27 mouse cellular contexts compared by ENCODE assay signal in genomic region chr11:109793578-109793977, GRCm38 (mm10). TPM values are rescaled to one million over a fixed set of nuclear protein-coding genes. Genes with fewer than 3 reads are reported as not detected.
DNase-seq lines count a peak whose midpoint lies in the region; ATAC-seq and TF ChIP-seq lines count a peak whose summit lies in the region.
"Had no signal": no experiment of that assay in that cellular context is flagged by ENCODE, and none has a peak within 500 bp of the region (broad histone marks: within the 10 kb centered on the region; RNA-seq: fewer than 3 reads in every experiment).

No protein-coding gene starts in this region.

- TF ChIP-seq CTCF in brain, embryonic 14.5 days (IDR thresholded peaks at IDR 0.05; ENCODE audit: borderline replicate concordance, extremely low read depth, insufficient read depth, insufficient read length) = no peak

- H3K27me3 ChIP-seq in lung, embryonic 16.5 days (ENCODE audit: control insufficient read depth, insufficient read depth, low read depth, low read length) = no peaks in the 10 kb centered on the region
- no peaks in the 10 kb centered on the region for H3K27me3 ChIP-seq in midbrain, embryonic 13.5 days
- H3K27me3 ChIP-seq: CH12.LX; embryonic facial prominence, embryonic 13.5 days; forebrain, embryonic 13.5 days; hindbrain, embryonic 15.5 days; Patski had no signal

- H3K9ac ChIP-seq in lung, embryonic 16.5 days (ENCODE audit: low read length) = no peak overlapping the region
- H3K9ac ChIP-seq in midbrain, embryonic 13.5 days (replicated peaks) = no peak overlapping the region
- H3K9ac ChIP-seq: embryonic facial prominence, embryonic 13.5 days; forebrain, embryonic 13.5 days; hindbrain, embryonic 15.5 days had no signal

- H3K4me3 ChIP-seq in lung, embryonic 16.5 days (ENCODE audit: low read length) = no peak overlapping the region
- no peak overlapping the region for H3K4me3 ChIP-seq in midbrain, embryonic 13.5 days (replicated peaks)
- H3K4me3 ChIP-seq: embryonic facial prominence, embryonic 13.5 days; forebrain, embryonic 13.5 days; gastrocnemius, adult 2 months; hindbrain, embryonic 15.5 days had no signal

- H3K9me3 ChIP-seq in lung, embryonic 16.5 days (ENCODE audit: control insufficient read depth, low read length) = no peaks in the 10 kb centered on the region
- no peaks in the 10 kb centered on the region for H3K9me3 ChIP-seq in midbrain, embryonic 13.5 days
- H3K9me3 ChIP-seq: embryonic facial prominence, embryonic 13.5 days; forebrain, embryonic 13.5 days; hindbrain, embryonic 15.5 days had no signal

- TF ChIP-seq POLR2A in brain, embryonic 14.5 days (IDR thresholded peaks at IDR 0.05; ENCODE audit: borderline replicate concordance, extremely low read depth, insufficient read depth, insufficient read length, poor library complexity, severe bottlenecking) = no peak

- no peak overlapping the region for H3K4me2 ChIP-seq in lung, embryonic 16.5 days (ENCODE audit: low read depth, low read length)
- H3K4me2 ChIP-seq in midbrain, embryonic 13.5 days (replicated peaks) = no peak overlapping the region
- H3K4me2 ChIP-seq: embryonic facial prominence, embryonic 13.5 days; forebrain, embryonic 13.5 days; heart, embryonic 11.5 days; hindbrain, embryonic 15.5 days had no signal

- no peaks in the 10 kb centered on the region for H3K36me3 ChIP-seq in lung, embryonic 16.5 days (ENCODE audit: control insufficient read depth, insufficient read depth, low read length)
- H3K36me3 ChIP-seq in midbrain, embryonic 13.5 days = no peaks in the 10 kb centered on the region
- H3K36me3 ChIP-seq: embryonic facial prominence, embryonic 13.5 days; hindbrain, embryonic 15.5 days had no signal

- H3K27ac ChIP-seq in lung, embryonic 16.5 days (ENCODE audit: low read length) = 0 out of 2 replicates have a peak overlapping the region, but pooled peaks have one; percentile 62
- no peak overlapping the region for H3K27ac ChIP-seq in midbrain, embryonic 13.5 days
- H3K27ac ChIP-seq: embryonic facial prominence, embryonic 13.5 days; forebrain, embryonic 13.5 days; gastrocnemius, adult 2 months; hindbrain, embryonic 15.5 days had no signal

- DNase-seq in frontal cortex, postnatal 14 days (ENCODE audit: low spot score in 2 of 2) = no peak
- DNase-seq in lung, postnatal 10 days = no peak
- DNase-seq in brain, embryonic 14.5 days (ENCODE audit: low read depth) = peak; percentile 46
- DNase-seq in adrenal gland, postnatal 14 days = no peak
- DNase-seq: adrenal gland, postnatal 25 days; cerebellum, adult 11-12 months; cerebellum, adult 9-10 months; cerebellum, postnatal 25 days; gastrocnemius, adult 2 months; gastrocnemius, postnatal 25 days; heart, adult 18-20 months; heart, postnatal 36 days had no signal

- H3K4me1 ChIP-seq in lung, embryonic 16.5 days (replicated peaks; ENCODE audit: control insufficient read depth, insufficient read depth, low read length) = peaks cover 2% of the 10 kb centered on the region; the same call in 1 of the 2 replicates
- no peaks in the 10 kb centered on the region for H3K4me1 ChIP-seq in midbrain, embryonic 13.5 days (replicated peaks)
- H3K4me1 ChIP-seq: embryonic facial prominence, embryonic 13.5 days; forebrain, embryonic 13.5 days; hindbrain, embryonic 15.5 days had no signal

- peak; percentile 82 for ATAC-seq in frontal cortex, adult (ENCODE audit: low TSS enrichment)
- ATAC-seq in lung, embryonic 16.5 days (ENCODE audit: low read depth) = no peak
- peak; percentile 67 for ATAC-seq in megakaryocyte, adult 5-6 weeks (ENCODE audit: poor library complexity, severe bottlenecking)
- no peak for ATAC-seq in midbrain, embryonic 13.5 days
- ATAC-seq: activated CD4-positive, CD25-positive, alpha-beta regulatory T cell, adult 4 months; forebrain, embryonic 13.5 days; intestine, embryonic 16.5 days; Patski had no signal

- WGBS in lung, embryonic 16.5 days = 74% methylated on average over 4 of the region's 4 CpGs
- WGBS in midbrain, embryonic 13.5 days = 94% methylated on average over 4 of the region's 4 CpGs

RNA-seq across cellular contexts. Expression of gene 1700012B07Rik, which starts 34.3 kb away (rescaled TPM):
- not detected in 2 replicates for polyA plus RNA-seq in lung, embryonic 16.5 days (2015; fragmentation: Nextera tagmentation; extraction: Ambion mirVana)
- 0.15 TPM in 1 of 2 replicates, not detected in the other for polyA plus RNA-seq in brain, embryonic 14.5 days (2012; rRNA removed)
- total RNA-seq in megakaryocyte, adult 5-6 weeks (2015) = not detected in 2 replicates
- total RNA-seq in megakaryocyte, adult 5-6 weeks (2017) = not detected in 2 replicates
- polyA plus RNA-seq in midbrain, embryonic 13.5 days (2015; fragmentation: Nextera tagmentation; extraction: Ambion mirVana) = not detected in 2 replicates
- not detected in 2 replicates for total RNA-seq in adrenal gland, postnatal 14 days (2021)
- total RNA-seq: adrenal gland, adult 18-20 months; adrenal gland, postnatal 25 days; CH12.LX; gastrocnemius, adult 2 months; gastrocnemius, postnatal 25 days; heart, adult 18-20 months; heart, postnatal 36 days had no signal
- polyA plus RNA-seq: embryonic facial prominence, embryonic 13.5 days; forebrain, embryonic 13.5 days; heart, embryonic 11.5 days; heart, embryonic 16.5 days; hindbrain, embryonic 11.5 days; hindbrain, embryonic 15.5 days; intestine, embryonic 16.5 days; Patski had no signal

Comparison
In these comparisons a context has a peak if more than half of its experiments do, and no peak if none do; other contexts are left out.
1. ATAC-seq: peak in frontal cortex, adult (single experiment) and megakaryocyte, adult 5-6 weeks (single experiment); none in lung, embryonic 16.5 days (single experiment) and midbrain, embryonic 13.5 days (single experiment).